Mouse (Mus musculus) bone marrow, adult 2 months (tissue): ENCODE results near the gene Mcl1. TPM values are rescaled to one million over a fixed set of nuclear protein-coding genes. Genes with fewer than 3 reads are reported as not detected.
A peak's percentile ranks its signal among the peaks of the same experiment; 100 is the strongest.
"Not testable (repeated sequence)": the region's sequence is repeated elsewhere in the genome, so short reads cannot be mapped to it uniquely, and the experiment has no call there.

Experiments
- H3K27ac ChIP-seq: fragments of 200-500 bp; 2 replicates; pipeline ENCODE4 v1.5.1; 2012; ENCODE audit warnings: low read depth, mild to moderate bottlenecking, control low read depth, inconsistent platforms, low read length; ENCODE audit not compliant: control insufficient read depth, poor library complexity, insufficient read depth
- H3K4me1 ChIP-seq: fragments of 200-500 bp; 2 replicates; pipeline ENCODE4 v1.6.1; 2011; ENCODE audit warnings: low read length; ENCODE audit not compliant: control insufficient read depth, insufficient read depth
- H3K4me3 ChIP-seq: fragments of 200-500 bp; replicated peaks from 2 replicates; pipeline ENCODE3; 2011; ENCODE audit warnings: mild to moderate bottlenecking, low read depth, low read length, control low read depth; ENCODE audit not compliant: control insufficient read depth
- CTCF ChIP-seq: fragments of 200-500 bp; IDR thresholded peaks from 2 replicates; pipeline ENCODE4 v1.5.1; 2011; ENCODE audit warnings: low read length, control low read depth; ENCODE audit not compliant: control insufficient read depth, insufficient read depth
- POLR2A ChIP-seq: fragments of 200-500 bp; IDR thresholded peaks from 2 replicates; pipeline ENCODE4 v1.6.1; 2011; ENCODE audit warnings: low read depth, mild to moderate bottlenecking, control low read depth, low read length, borderline replicate concordance; ENCODE audit not compliant: control insufficient read depth
- WGBS: fragments of 180-500 bp; shearing (Covaris S2); methylation state at CpG from one replicate; pipeline ENCODE4 v1.1.7; 2018; 5-methylcytosine and 5-hydroxymethylcytosine counted together
- polyA plus RNA-seq: library from polyadenylated mRNA; stranded (reverse); fragments of >200 nt; gene quantifications from 2 replicates; pipeline ENCODE4 v1.2.4, GENCODE M21; 2011; ENCODE audit warnings: low replicate concordance; ENCODE audit not compliant: missing spikeins, insufficient read depth, insufficient read length

The Mcl1 gene
- polyA plus RNA-seq, result 88.8 and 134 TPM in 2 replicates

DNA sequence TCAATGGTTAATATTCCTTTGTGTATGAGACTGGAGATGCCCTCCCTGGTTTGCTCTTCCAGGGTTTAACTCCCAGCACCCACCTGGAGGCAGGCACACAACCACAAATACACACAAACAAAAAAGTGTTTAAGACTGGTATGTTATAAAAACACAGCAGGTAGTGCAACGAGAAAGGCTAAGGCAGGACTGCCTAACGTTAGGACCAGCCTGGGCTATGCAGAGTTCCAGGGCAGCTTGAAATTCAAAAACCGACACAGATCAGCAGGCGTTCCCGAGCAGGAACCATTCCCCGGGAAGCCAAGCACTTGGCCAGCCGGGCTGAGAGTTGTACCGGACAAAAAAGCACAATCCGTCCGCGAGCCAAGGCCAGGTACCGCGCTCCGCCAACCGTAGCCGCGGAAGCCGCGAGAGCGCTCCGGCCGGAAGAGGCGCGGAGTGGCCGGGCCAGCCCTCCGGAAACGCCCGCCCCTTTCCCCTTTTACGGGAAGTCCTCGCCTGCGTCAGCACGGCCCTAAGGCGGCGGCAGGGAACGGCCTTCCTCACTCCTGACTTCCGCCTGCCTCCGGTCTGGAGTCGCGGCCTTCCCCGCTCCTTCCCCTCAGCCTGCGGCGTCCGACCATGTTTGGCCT, at the start of gene Mcl1:
TSS of gene Mcl1 (plus strand) at position 553 of the 632 bp plus-strand sequence.
- WGBS, result under 1% methylated on average over 43 of the region's 43 CpGs
- peaks cover 4% of the 10 kb centered on the region; the same call in 1 of the 2 replicates for H3K4me1 ChIP-seq

DNA sequence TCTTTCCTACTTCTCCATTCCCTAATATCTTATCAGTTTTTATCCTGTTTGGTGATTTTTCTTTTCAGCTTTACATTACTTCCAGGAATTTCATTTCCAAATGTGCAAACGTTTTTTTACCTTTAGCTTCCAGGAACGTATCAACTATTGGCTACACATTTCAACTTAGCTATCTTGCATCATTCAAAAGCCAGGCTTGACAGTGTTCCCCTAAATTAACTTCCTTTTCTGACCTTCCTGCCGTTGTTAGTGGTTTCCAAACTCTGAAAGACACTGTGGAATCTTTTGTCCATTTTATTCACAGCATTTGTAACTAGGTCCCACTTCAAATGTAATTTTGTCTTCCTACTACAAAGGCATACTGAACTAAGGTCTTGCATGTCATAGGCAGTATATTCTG, 49.4 kb upstream of the Mcl1 start:
- no peaks in the 10 kb centered on the region; the same call in 1 of the 2 replicates for H3K4me1 ChIP-seq
- H3K27ac ChIP-seq, result no peak overlapping the region
- no peak overlapping the region for H3K4me3 ChIP-seq
- TF ChIP-seq POLR2A (no peak), CTCF (no peak)
- 18% methylated on average over 3 of the region's 3 CpGs for WGBS

More for the DNA sequence above, at the start of gene Mcl1:
- H3K27ac ChIP-seq, result peak within 1 kb of the TSS; percentile 100
- H3K4me3 ChIP-seq, result peak within 1 kb of the TSS; percentile 78
- no peak for TF ChIP-seq CTCF
- TF ChIP-seq POLR2A, result peak; percentile 100

DNA sequence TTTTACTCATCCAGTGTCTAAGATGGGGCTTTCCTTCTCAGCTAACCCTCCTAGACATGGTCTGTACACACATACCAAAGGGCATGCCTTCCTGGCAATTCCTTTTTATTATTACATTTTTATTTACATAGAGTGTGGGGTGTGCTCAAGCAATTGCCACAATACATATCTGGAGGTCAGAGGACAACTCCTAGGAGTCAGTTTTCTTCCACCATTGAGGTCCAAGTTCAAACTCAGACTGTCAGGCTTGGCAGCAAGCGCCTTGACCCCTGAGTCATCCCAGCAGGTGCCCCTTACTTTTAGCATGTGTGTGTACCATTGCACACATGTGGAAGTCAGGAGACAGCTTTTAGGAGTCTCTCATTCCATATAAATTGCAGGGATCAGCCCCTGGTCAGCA, 44.6 kb upstream of the Mcl1 start:
- Histone ChIP-seq H3K4me3 (no peak overlapping the region), H3K27ac (no peak overlapping the region), H3K4me1 (no peaks in the 10 kb centered on the region)
- TF ChIP-seq CTCF (no peak), POLR2A (no peak)
- WGBS, result 97% methylated on average over 1 of the region's 1 CpGs

DNA sequence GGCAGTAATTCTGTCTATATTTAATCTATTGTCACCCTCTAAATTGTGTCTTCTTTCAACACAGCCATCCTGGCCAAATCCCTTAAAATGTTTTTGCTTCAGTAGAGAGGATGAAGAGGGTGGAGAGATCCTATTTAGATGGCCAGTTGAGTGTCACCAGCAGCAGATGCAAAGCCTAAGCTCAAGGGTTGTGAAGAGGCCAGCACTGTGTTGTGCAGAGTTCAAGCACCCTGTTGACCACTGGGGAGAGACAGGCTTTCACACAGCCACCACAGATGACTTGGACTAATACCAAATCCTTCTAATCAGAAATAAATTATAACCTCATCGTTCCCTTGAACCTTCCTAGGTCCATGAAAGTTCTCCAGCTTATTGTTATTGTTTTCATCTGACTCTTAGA, 40.1 kb upstream of the Mcl1 start:
- Histone ChIP-seq H3K4me1 (no peaks in the 10 kb centered on the region), H3K4me3 (no peak overlapping the region), H3K27ac (no peak overlapping the region)
- TF ChIP-seq CTCF (no peak), POLR2A (no peak)
- 92% methylated on average over 1 of the region's 1 CpGs for WGBS

DNA sequence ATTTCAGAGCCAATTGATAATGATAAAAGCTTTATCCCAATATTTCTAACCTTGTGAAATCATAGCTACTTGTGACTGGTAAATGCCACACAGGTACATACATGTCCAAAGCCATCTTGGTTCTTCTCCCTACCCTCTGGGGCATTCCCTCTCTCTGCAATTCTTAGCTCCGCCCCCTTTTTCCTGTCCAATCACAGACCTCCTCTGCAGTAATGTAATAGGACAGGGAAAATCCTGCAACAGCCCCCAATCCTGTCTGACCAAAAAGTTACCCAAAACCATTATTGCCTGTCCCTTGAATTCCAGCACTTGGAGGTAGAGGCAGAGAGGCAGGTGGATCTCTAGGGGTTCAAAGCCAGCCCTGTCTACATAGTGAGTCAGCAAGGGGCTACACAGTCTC, 37.3 kb upstream of the Mcl1 start:
- no peak overlapping the region for H3K4me3 ChIP-seq
- 76% methylated on average over 1 of the region's 1 CpGs for WGBS
- no peak overlapping the region for H3K27ac ChIP-seq
- H3K4me1 ChIP-seq, result no peaks in the 10 kb centered on the region; the same call in 1 of the 2 replicates
- TF ChIP-seq POLR2A (no peak), CTCF (no peak)

DNA sequence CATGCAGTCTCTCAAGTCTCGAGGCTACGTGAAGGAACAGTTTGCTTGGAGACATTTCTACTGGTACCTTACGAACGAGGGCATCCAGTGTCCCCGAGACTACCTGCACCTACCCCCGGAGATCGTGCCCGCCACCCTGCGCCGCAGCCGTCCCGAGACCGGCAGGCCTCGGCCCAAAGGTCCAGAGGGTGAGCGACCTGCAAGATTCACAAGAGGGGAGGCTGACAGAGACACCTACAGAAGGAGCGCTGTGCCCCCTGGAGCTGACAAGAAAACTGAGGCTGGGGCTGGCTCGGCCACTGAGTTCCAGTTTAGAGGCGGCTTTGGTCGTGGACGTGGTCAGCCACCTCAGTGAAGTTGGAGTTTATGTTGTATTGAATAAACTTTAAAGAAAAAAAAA, 36.2 kb upstream of the Mcl1 start:
- not testable (repeated sequence) for H3K4me3 ChIP-seq, H3K4me1 ChIP-seq, H3K27ac ChIP-seq
- 92% methylated on average over 20 of the region's 20 CpGs for WGBS

DNA sequence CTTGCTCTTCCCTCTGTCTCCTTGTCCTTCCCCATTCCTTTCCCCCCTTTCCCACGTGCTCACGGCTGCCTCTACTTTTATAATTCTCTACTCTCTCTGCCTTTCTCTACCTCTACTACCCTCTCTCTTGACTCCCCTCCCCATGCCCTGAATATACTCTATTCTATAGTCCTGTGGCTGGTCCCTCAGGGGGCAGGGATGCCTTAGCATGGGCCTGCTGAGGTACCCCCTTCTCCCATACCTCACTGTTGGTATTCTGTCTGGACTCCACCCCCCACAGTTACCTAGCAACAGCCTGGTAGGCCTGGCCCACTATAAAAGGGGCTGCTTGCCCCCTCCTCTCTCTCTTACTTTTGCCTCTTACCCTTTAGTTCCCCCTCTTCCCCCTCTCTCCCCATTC, 35.0 kb upstream of the Mcl1 start:
- TF ChIP-seq CTCF (no peak), POLR2A (no peak)
- Histone ChIP-seq H3K4me3 (no peak overlapping the region), H3K27ac (no peak overlapping the region), H3K4me1 (no peaks in the 10 kb centered on the region; the same call in 1 of the 2 replicates)
- WGBS, result 69% methylated on average over 2 of the region's 2 CpGs

DNA sequence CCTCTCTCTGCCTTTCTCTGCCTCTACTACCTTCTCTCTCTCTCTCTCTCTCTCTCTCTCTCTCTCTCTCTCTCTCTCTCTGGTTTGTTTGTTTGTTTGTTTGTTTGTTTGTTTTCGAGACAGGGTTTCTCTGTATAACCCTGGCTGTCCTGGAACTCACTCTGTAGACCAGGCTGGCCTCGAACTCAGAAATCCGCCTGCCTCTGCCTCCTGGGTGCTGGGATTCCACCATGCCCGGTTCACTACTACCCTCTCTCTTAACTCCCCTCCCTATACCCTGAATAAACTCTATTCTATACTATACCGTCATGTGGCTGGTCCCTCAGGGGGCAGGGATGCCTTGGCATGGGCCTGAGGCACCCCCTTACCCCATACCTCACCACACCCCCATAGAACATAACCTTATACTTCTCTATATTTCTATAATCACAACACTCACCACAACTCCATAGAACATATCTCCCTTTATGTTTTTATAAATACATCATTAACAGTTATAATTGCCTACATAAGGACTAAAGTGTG, 34.5 kb upstream of the Mcl1 start:
- H3K27ac ChIP-seq, H3K4me1 ChIP-seq, H3K4me3 ChIP-seq: not testable (repeated sequence)
- WGBS, result 70% methylated on average over 5 of the region's 5 CpGs

DNA sequence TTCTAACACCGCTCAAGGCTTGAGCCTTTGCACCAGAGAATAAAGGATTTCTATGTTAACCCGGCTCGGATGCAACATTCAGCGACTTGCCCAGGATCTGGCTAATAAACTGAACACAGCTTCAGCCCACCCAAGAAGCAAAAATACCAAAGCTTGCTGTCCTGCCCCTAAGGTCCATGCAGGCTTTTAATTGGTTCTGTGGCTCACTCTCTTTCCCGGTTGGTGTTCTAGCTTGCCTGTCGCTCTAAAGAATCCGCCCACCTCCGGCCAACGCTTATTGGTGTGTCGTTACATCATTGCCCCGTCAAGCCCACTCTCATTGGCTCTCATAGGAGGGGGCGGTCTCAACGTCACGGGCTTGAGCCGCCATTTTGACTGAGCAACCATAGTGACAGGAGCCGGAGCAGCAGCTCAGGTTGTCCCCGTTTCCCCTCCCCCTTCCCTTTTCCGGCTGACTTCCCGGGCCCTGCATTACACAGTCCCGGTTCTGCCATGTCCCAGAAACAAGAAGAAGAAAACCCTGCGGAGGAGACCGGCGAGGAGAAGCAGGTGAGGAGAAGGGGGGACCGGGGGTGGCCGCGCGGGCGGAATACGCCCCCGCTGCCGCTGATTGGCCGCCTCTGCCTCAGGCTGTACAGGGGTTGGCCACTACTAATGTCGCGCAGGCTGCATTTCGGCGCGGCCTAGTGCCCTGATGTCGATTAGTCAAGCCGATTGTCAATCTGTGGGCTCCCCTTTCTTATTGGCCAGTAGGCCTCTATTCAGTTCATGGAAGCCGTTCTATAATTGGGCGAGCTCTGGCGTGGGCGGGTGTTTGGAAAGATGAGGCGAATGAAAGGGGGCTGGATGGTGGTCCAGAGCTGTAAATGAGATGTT, 33.7 kb upstream of the Mcl1 start, which contains the start of gene Ensa:
TSS of gene Ensa (plus strand) at position 366 of the 876 bp plus-strand sequence.
- TF ChIP-seq CTCF (no peak), POLR2A (peak; percentile 73)
- Histone ChIP-seq H3K4me1 (no peaks in the 10 kb centered on the region; the same call in 1 of the 2 replicates), H3K4me3 (peak within 1 kb of the TSS; percentile 77), H3K27ac (peak within 1 kb of the TSS; percentile 85)
- WGBS, result under 1% methylated on average over 44 of the region's 44 CpGs
